Mouse (Mus musculus): ENCODE measurements around the gene Wdr20. TPM values are rescaled to one million over a fixed set of nuclear protein-coding genes. Genes with fewer than 3 reads are reported as not detected.

Wdr20 gene
- polyA plus RNA-seq, 1 experiment from 2014 or later, result 25.4 TPM

DNA sequence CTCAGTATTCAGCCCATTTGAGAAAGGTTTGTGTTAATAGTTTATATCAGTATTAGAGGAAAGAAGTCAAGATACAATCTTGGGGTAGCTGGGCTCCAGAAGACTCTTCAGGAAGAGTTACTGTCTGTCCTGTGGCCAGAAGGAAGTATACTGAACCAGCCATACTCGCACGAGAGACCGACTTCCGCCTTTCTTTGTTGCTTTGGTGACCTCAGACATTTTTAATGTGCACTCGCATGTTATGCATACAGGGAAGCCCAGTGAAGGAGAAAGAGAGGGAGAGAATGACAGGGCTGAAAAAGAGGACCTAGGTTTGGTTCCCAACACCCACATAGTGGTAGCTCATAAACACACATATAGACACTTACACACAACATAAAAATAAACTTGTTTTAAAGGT is 26.8 kb downstream of the Wdr20 start:
- Histone ChIP-seq H3K9me3 (ENCODE audit: low read depth, low read length) (no peaks in the 10 kb centered on the region), H3K4me2 (no peak overlapping the region), H3K4me3 (ENCODE audit: low read depth, low read length) (no peak overlapping the region), H3K27me3 (ENCODE audit: insufficient read depth, low read length) (no peaks in the 10 kb centered on the region), H3K9ac (no peak overlapping the region), H3K27ac (ENCODE audit: low read depth) (no peak overlapping the region), H3K4me1 (ENCODE audit: insufficient read depth) (no peaks in the 10 kb centered on the region), H3K36me3 (ENCODE audit: insufficient read depth) (no peaks in the 10 kb centered on the region)
- 82% methylated on average over 5 of the region's 5 CpGs for WGBS
- ATAC-seq (ENCODE audit: insufficient read depth), result no peak
- no peak for DNase-seq
- TF ChIP-seq CTCF (IDR thresholded peaks at IDR 0.05; ENCODE audit: low read depth), result no peak

DNA sequence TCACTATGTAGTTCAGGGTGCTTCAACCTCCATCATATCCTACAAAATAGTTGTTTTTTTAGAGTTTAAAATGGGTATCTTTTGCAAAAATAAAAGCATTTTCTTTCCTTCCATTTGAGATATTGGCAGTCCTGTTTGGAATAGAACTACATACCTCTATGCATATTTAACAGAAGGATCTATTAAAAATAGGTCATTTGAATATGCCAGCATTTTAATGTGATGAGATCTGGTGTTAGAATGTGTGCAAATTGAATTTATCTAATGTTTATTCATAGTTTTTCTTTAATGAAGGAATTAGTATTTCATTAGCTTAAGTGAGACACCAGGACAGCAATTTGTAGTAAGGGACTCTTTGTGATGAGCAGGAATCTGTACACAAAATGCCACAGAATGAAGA is 30.8 kb downstream of the Wdr20 start:
- Histone ChIP-seq H3K4me2 (no peak overlapping the region), H3K9ac (no peak overlapping the region), H3K4me3 (ENCODE audit: low read depth, low read length) (no peak overlapping the region), H3K9me3 (ENCODE audit: low read depth, low read length) (no peaks in the 10 kb centered on the region), H3K27ac (ENCODE audit: low read depth) (no peak overlapping the region), H3K4me1 (ENCODE audit: insufficient read depth) (no peaks in the 10 kb centered on the region), H3K27me3 (ENCODE audit: insufficient read depth, low read length) (no peaks in the 10 kb centered on the region), H3K36me3 (ENCODE audit: insufficient read depth) (no peaks in the 10 kb centered on the region)
- ATAC-seq (ENCODE audit: insufficient read depth) (no peak), DNase-seq (no peak)
- no peak for TF ChIP-seq CTCF (IDR thresholded peaks at IDR 0.05; ENCODE audit: low read depth)

DNA sequence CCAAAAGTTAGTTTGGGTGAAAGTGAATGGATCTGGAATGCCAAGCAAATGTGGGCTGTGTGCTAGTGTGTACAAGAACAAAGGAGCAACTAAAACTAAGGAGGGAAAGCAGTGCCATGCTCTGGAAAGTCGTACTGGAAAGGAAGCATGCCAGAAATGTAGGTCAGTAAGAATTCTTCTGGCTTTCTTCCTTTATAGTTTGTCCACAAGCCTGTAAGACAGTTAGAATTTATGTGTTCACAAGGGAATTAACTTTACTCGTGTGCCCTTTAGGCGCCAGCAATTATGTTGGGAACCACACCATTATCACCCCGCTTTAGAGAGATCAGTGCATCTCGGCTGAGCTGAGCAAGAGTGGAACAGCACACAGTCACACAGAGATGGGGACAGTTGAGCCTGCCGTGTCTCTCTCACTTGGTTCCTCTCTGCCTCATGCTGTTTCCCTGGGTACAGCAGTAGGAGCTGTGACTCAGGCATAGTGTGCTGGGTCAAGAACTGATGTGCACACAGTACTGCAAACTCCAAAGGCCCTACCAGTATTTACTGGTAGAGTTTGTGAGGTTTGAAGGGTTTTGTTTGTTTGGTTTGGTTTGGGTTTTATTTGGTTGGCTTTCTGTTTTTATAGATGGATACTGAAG is 32.0 kb downstream of the Wdr20 start:
- no peak overlapping the region for H3K9ac ChIP-seq
- no peak for TF ChIP-seq CTCF (IDR thresholded peaks at IDR 0.05; ENCODE audit: low read depth)
- no peak for ATAC-seq (ENCODE audit: insufficient read depth)
- no peak for DNase-seq
- H3K36me3 ChIP-seq (ENCODE audit: insufficient read depth), result no peaks in the 10 kb centered on the region
- H3K4me3 ChIP-seq (ENCODE audit: low read depth, low read length), result no peak overlapping the region
- H3K9me3 ChIP-seq (ENCODE audit: low read depth, low read length), result no peaks in the 10 kb centered on the region
- no peaks in the 10 kb centered on the region for H3K27me3 ChIP-seq (ENCODE audit: insufficient read depth, low read length)
- 62% methylated on average over 6 of the region's 6 CpGs for WGBS
- no peak overlapping the region for H3K4me2 ChIP-seq
- no peak overlapping the region for H3K27ac ChIP-seq (ENCODE audit: low read depth)
- no peaks in the 10 kb centered on the region for H3K4me1 ChIP-seq (ENCODE audit: insufficient read depth)

DNA sequence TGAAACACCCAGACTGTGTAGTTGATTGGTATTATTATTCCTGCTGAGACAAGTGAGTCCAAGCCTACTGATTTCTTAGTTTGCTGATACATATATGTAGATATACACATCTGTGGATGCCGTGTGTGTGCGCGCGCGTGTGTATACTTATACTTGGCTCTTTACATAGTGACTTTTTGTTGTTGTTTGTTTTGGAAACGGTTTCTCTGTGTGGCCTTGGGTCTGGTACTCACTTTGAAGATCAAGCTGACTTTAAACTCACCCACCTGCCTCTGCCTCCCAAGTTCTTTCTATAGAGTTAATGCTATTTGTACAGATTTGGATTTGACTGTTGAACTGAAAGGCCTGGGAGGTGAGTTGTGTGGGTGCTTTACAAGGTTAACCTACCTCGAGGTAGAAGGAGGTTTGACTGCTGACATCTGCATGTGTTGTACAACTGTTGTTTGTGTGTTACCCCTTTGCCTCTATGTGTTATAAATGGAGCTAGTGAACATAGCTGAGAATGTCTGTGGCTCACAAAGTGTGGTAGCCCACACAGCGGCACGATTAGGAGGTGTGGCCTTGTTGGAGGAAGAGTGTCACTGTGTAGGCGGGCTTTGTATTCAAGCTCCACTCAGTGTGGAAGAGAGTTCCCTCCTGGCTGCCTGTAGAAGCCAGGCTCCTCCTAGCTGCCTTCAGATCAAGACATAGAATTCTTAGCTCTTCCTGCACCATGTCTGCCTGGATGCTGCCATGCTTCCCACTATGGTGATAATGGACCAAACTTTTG is 32.9 kb downstream of the Wdr20 start:
- no peaks in the 10 kb centered on the region for H3K4me1 ChIP-seq (ENCODE audit: insufficient read depth)
- no peaks in the 10 kb centered on the region for H3K36me3 ChIP-seq (ENCODE audit: insufficient read depth)
- no peak overlapping the region for H3K9ac ChIP-seq
- 89% methylated on average over 10 of the region's 10 CpGs for WGBS
- H3K4me2 ChIP-seq, result no peak overlapping the region
- no peak overlapping the region for H3K27ac ChIP-seq (ENCODE audit: low read depth)
- no peak overlapping the region for H3K4me3 ChIP-seq (ENCODE audit: low read depth, low read length)
- DNase-seq, result no peak
- ATAC-seq (ENCODE audit: insufficient read depth), result no peak
- H3K27me3 ChIP-seq (ENCODE audit: insufficient read depth, low read length), result no peaks in the 10 kb centered on the region
- no peak for TF ChIP-seq CTCF (IDR thresholded peaks at IDR 0.05; ENCODE audit: low read depth)
- H3K9me3 ChIP-seq (ENCODE audit: low read depth, low read length), result no peaks in the 10 kb centered on the region

DNA sequence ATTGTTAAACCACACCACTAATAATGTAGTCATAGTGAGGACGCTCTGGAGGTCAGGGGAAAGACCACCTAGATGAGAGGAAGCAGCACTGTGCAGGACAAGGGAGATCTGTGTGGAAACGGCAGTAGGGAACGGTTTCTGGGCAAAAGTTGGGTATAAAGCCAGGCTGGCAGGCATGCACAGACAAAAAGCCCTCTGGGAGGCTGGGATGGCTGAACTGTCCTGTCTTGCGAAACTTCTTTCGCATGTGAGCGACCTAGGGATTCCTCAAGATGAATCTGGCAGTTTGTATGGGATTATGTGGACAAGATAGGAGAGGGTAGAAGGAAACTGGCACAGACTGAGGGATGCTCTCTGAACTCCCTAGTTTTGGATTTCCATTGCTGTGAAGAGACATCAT is 34.2 kb downstream of the Wdr20 start:
- DNase-seq (no peak), ATAC-seq (ENCODE audit: insufficient read depth) (no peak)
- no peak overlapping the region for H3K27ac ChIP-seq (ENCODE audit: low read depth)
- no peak for TF ChIP-seq CTCF (IDR thresholded peaks at IDR 0.05; ENCODE audit: low read depth)
- no peak overlapping the region for H3K9ac ChIP-seq
- no peaks in the 10 kb centered on the region for H3K36me3 ChIP-seq (ENCODE audit: insufficient read depth)
- H3K27me3 ChIP-seq (ENCODE audit: insufficient read depth, low read length), result no peaks in the 10 kb centered on the region
- no peaks in the 10 kb centered on the region for H3K4me1 ChIP-seq (ENCODE audit: insufficient read depth)
- no peak overlapping the region for H3K4me2 ChIP-seq
- WGBS, result 95% methylated on average over 6 of the region's 6 CpGs
- no peaks in the 10 kb centered on the region for H3K9me3 ChIP-seq (ENCODE audit: low read depth, low read length)
- H3K4me3 ChIP-seq (ENCODE audit: low read depth, low read length), result no peak overlapping the region

DNA sequence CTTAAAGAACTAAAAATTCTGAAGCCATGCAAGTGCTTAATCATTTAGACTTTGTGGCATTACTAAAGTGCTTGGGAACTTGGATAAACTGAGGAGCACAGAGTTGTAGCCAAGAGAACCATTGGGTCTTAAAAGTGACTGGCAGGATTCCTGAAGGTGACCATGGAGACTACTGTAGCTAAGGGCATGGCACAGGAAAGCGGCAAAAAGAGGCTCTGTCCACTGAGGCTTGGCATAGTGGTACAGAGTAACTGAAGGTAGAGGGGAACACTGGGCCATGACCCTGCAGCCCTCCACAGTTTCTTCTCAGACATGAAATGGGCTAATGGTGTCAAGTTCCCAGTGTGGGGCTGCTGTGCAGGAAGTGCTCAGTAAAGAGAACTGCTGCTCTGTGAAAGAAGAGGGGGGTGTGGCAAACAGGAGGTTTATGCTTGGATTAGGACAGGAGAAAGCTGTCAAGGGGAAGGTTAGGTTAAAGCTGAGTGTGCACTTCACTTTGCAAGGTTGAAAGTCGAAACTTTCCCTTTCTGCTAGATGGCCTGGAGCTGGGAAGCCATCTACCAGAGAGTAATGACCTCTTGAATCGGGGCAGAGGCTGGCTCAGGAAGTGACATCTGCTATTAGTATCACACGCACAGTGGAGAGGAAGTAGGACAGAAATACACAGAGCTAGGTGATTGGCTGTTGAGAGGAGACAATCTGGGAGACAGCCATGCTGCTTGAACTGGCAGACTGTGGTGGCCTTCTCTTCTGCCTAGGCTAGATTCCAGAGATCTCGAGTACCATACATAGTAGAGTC is 38.1 kb downstream of the Wdr20 start:
- ATAC-seq (ENCODE audit: insufficient read depth) (peak; percentile 38; the same call in 1 of the 2 replicates), DNase-seq (peak; percentile 18)
- no peaks in the 10 kb centered on the region for H3K27me3 ChIP-seq (ENCODE audit: insufficient read depth, low read length)
- WGBS, result 51% methylated on average over 5 of the region's 5 CpGs
- no peak overlapping the region for H3K4me2 ChIP-seq
- no peak overlapping the region for H3K9ac ChIP-seq
- no peak overlapping the region for H3K4me3 ChIP-seq (ENCODE audit: low read depth, low read length)
- no peaks in the 10 kb centered on the region for H3K4me1 ChIP-seq (ENCODE audit: insufficient read depth)
- TF ChIP-seq CTCF (IDR thresholded peaks at IDR 0.05; ENCODE audit: low read depth), result no peak
- peaks cover 8% of the 10 kb centered on the region for H3K36me3 ChIP-seq (ENCODE audit: insufficient read depth)
- no peaks in the 10 kb centered on the region for H3K9me3 ChIP-seq (ENCODE audit: low read depth, low read length)
- no peak overlapping the region for H3K27ac ChIP-seq (ENCODE audit: low read depth)

DNA sequence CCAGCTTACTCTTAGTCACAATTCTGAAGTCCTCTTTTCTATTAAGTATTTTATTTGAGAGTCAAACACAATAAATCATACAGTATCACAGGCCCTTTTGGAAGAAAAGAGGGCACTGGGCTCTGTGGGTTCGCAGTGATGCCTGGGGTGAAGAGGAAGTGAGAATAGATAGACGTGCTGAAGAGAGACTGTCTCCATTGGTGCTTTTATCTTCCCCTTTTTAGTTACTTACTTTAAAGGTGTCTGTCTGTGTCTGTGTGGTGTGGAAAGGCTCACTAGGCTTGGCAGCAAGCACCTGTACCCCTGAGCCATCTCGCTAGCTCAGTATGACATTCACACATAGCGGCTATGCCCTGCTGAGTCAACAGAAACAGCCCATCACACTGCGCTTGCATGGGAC is 40.1 kb downstream of the Wdr20 start:
- H3K9me3 ChIP-seq (ENCODE audit: low read depth, low read length), result no peaks in the 10 kb centered on the region
- no peak overlapping the region for H3K4me3 ChIP-seq (ENCODE audit: low read depth, low read length)
- H3K4me2 ChIP-seq, result no peak overlapping the region
- TF ChIP-seq CTCF (IDR thresholded peaks at IDR 0.05; ENCODE audit: low read depth), result no peak
- H3K27ac ChIP-seq (ENCODE audit: low read depth), result no peak overlapping the region
- ATAC-seq (ENCODE audit: insufficient read depth) (no peak), DNase-seq (no peak)
- 70% methylated on average over 5 of the region's 5 CpGs for WGBS
- H3K27me3 ChIP-seq (ENCODE audit: insufficient read depth, low read length), result no peaks in the 10 kb centered on the region
- H3K9ac ChIP-seq, result no peak overlapping the region
- H3K36me3 ChIP-seq (ENCODE audit: insufficient read depth), result peaks cover 16% of the 10 kb centered on the region
- no peaks in the 10 kb centered on the region for H3K4me1 ChIP-seq (ENCODE audit: insufficient read depth)
